Mouse (Mus musculus) testis, adult 2 months (tissue): ENCODE data around the gene Slc44a3.

ENCODE experiments used
- CTCF ChIP-seq: fragments of 200-500 bp; IDR thresholded peaks from 2 replicates; pipeline ENCODE4 v1.5.1; 2012; ENCODE audit warnings: low read depth, mild to moderate bottlenecking, inconsistent platforms, low read length, moderate library complexity; ENCODE audit not compliant: control insufficient read depth, insufficient read depth, insufficient replicate concordance
- POLR2A ChIP-seq: fragments of 200-500 bp; IDR thresholded peaks from 2 replicates; pipeline ENCODE4 v1.6.1; 2012; ENCODE audit warnings: low read depth, mild to moderate bottlenecking, inconsistent platforms, low read length, moderate library complexity; ENCODE audit not compliant: control insufficient read depth

- TF ChIP-seq POLR2A (no peak), CTCF (no peak)
These were observed 102.7 kb downstream of the Slc44a3 start for GRCm38 (mm10) chr3:121429469-121429868.
